Mouse (Mus musculus) midbrain, postnatal 0 days (tissue): ENCODE data around the gene Chac1. TPM values are rescaled to one million over a fixed set of nuclear protein-coding genes. Genes with fewer than 3 reads are reported as not detected.

Experiments used
- ATAC-seq: fragments of 200-750 bp; cut with Nextera tagmentation; 2 replicates; pipeline ENCODE4 v1.8.0; 2017; ENCODE audit warnings: moderate number of reproducible peaks, mild to moderate bottlenecking, moderate TSS enrichment, moderate library complexity; ENCODE audit not compliant: low FRiP score
- DNase-seq: peaks from one replicate; pipeline ENCODE4 v3.0.0-alpha.2; 2015; ENCODE audit warnings: low spot score
- H3K27ac ChIP-seq: fragments of 300-500 bp; sonication (generic); 2 replicates; pipeline ENCODE4 v1.5.1; 2014; ENCODE audit warnings: low read depth, mild to moderate bottlenecking, low read length, mixed read lengths
- H3K27me3 ChIP-seq: fragments of 300-500 bp; sonication (generic); 2 replicates; pipeline ENCODE4 v1.6.1; 2014; ENCODE audit warnings: low read length, control low read depth, mixed read lengths; ENCODE audit not compliant: insufficient read depth
- H3K36me3 ChIP-seq: fragments of 300-500 bp; sonication (generic); 2 replicates; pipeline ENCODE4 v1.6.1; 2014; ENCODE audit warnings: low read length, control low read depth, mixed read lengths; ENCODE audit not compliant: insufficient read depth
- H3K4me1 ChIP-seq: fragments of 300-500 bp; sonication (generic); 2 replicates; pipeline ENCODE4 v1.6.1; 2014; ENCODE audit warnings: mild to moderate bottlenecking, control low read depth, antibody characterized with exemption, low read length, mixed read lengths; ENCODE audit not compliant: insufficient read depth
- H3K4me2 ChIP-seq: fragments of 300-500 bp; sonication (generic); 2 replicates; pipeline ENCODE4 v1.6.1; 2014; ENCODE audit warnings: low read depth, mild to moderate bottlenecking, low read length, mixed read lengths; ENCODE audit not compliant: poor library complexity, severe bottlenecking
- H3K4me3 ChIP-seq: fragments of 300-500 bp; sonication (generic); 2 replicates; pipeline ENCODE4 v1.5.1; 2014; ENCODE audit warnings: low read depth, mild to moderate bottlenecking, low read length, moderate library complexity
- H3K9ac ChIP-seq: fragments of 300-500 bp; sonication (generic); replicated peaks from 2 replicates; pipeline ENCODE4 v1.6.1; 2014; ENCODE audit warnings: mild to moderate bottlenecking, low read length, moderate library complexity, mixed read lengths; ENCODE audit not compliant: poor library complexity, severe bottlenecking
- H3K9me3 ChIP-seq: fragments of 300-500 bp; sonication (generic); 2 replicates; pipeline ENCODE4 v1.6.1; 2016; ENCODE audit warnings: low read length, control low read depth
- CTCF ChIP-seq: IDR thresholded peaks from 2 replicates; pipeline ENCODE4 v1.5.1; 2016; ENCODE audit warnings: antibody characterized with exemption, mild to moderate bottlenecking
- WGBS: fragments of 180-500 bp; shearing (Covaris S2); extraction: QIAGEN DNeasy Blood & Tissue Kit; methylation state at CpG from one replicate; pipeline ENCODE4 v1.1.7; 2014; 5-methylcytosine and 5-hydroxymethylcytosine counted together
- polyA plus RNA-seq: library from polyadenylated mRNA; unstranded; fragments of >200 nt; fragmentation: Nextera tagmentation; extraction: Ambion mirVana; gene quantifications from 2 replicates; pipeline ENCODE4 v1.2.1, GENCODE M21; 2015
- total RNA-seq: library from RNA; depleted of rRNA; stranded (reverse); fragments of >200 nt; gene quantifications from 2 replicates; pipeline ENCODE4 v1.2.3, GENCODE M21; 2014

Chac1 gene
- total and polyA plus RNA-seq, 2 experiments from 2014 or later: 10.2 to 18.7 TPM

- Histone ChIP-seq H3K4me1 (peaks cover 19% of the 10 kb centered on the region), H3K9ac (no peak overlapping the region), H3K27me3 (peaks cover 62% of the 10 kb centered on the region), H3K27ac (no peak overlapping the region), H3K4me3 (peak overlapping the region; percentile 36), H3K36me3 (no peaks in the 10 kb centered on the region), H3K9me3 (no peaks in the 10 kb centered on the region), H3K4me2 (peak overlapping the region; percentile 72)
- ATAC-seq: no peak; the same call in 1 of the 2 replicates
- WGBS: 5% methylated on average over 39 of the region's 39 CpGs
- DNase-seq: peak; percentile 81
- TF ChIP-seq CTCF: no peak
Observed at GRCm38 (mm10) chr2:119322587-119323300, 28.3 kb upstream of the Chac1 start.

- no peak for DNase-seq
- H3K4me1 ChIP-seq: peaks cover 19% of the 10 kb centered on the region
- no peak overlapping the region for H3K4me3 ChIP-seq
- WGBS: 6% methylated on average over 32 of the region's 32 CpGs
- peaks cover 68% of the 10 kb centered on the region for H3K27me3 ChIP-seq
- H3K9me3 ChIP-seq: no peaks in the 10 kb centered on the region
- no peak for ATAC-seq
- H3K27ac ChIP-seq: no peak overlapping the region
- TF ChIP-seq CTCF: no peak
- no peaks in the 10 kb centered on the region for H3K36me3 ChIP-seq
- H3K4me2 ChIP-seq: peak overlapping the region; percentile 99
- no peak overlapping the region for H3K9ac ChIP-seq
Observed at GRCm38 (mm10) chr2:119323866-119324575, 27.0 kb upstream of the Chac1 start.

GRCm38 (mm10) chr2:119324576-119325318 is 26.3 kb upstream of the Chac1 start:
- WGBS: under 1% methylated on average over 32 of the region's 32 CpGs
- ATAC-seq: no peak
- TF ChIP-seq CTCF: no peak
- no peak for DNase-seq
- Histone ChIP-seq H3K9me3 (no peaks in the 10 kb centered on the region), H3K4me2 (peak overlapping the region; percentile 99), H3K4me1 (peaks cover 19% of the 10 kb centered on the region), H3K36me3 (no peaks in the 10 kb centered on the region), H3K4me3 (peak overlapping the region; percentile 44), H3K27ac (no peak overlapping the region), H3K9ac (0 out of 2 replicates have a peak overlapping the region, but pooled peaks have one; percentile 54), H3K27me3 (peaks cover 73% of the 10 kb centered on the region)

- Histone ChIP-seq H3K36me3 (peaks cover 2% of the 10 kb centered on the region; the same call in 1 of the 2 replicates), H3K9me3 (no peaks in the 10 kb centered on the region), H3K4me3 (peak within 1 kb of the TSS; percentile 44), H3K4me2 (peak within 1 kb of the TSS; percentile 99), H3K27me3 (peaks cover 73% of the 10 kb centered on the region), H3K27ac (no peak within 1 kb of the TSS), H3K4me1 (peaks cover 19% of the 10 kb centered on the region), H3K9ac (peak within 1 kb of the TSS; percentile 54)
- under 1% methylated on average over 32 of the region's 33 CpGs for WGBS
- DNase-seq (peak; percentile 27), ATAC-seq (no peak)
- no peak; the same call in 1 of the 2 replicates for TF ChIP-seq CTCF
Observed at GRCm38 (mm10) chr2:119325568-119326143, 25.4 kb upstream of the Chac1 start, which contains the start of gene Dll4. Dll4 (plus strand) TSS chr2:119325784.

DNA sequence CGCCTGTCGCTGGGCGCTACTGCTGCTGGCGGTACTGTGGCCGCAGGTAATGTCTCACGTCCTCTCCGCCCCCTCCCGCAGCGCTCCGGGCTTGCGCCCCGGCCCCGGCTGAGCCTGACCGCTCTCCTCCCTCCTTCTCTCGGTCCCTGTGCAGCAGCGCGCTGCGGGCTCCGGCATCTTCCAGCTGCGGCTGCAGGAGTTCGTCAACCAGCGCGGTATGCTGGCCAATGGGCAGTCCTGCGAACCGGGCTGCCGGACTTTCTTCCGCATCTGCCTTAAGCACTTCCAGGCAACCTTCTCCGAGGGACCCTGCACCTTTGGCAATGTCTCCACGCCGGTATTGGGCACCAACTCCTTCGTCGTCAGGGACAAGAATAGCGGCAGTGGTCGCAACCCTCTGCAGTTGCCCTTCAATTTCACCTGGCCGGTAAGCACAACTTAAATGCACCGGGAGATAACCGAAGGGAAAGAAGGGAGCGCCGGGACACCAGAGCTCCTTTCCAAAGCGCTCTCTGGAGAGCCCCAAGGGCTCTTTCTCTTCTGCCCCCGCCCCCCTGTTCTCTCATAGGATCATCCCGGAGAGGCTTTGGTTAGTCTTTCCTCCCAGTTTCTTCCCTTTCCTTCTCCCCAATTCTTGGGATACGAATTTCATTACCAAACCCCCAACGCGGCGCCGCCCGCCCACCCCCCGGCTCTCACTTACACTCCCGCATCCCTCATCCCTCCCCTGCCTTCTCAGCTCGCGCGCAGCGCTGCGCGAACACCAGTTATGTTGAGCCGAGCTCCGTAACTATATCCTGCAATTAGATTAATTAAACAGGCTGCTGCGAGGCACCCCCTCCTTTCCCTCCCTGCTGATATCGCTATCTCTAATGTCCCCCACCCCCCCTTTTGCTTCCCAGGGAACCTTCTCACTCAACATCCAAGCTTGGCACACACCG is 24.6 kb upstream of the Chac1 start:
- H3K27me3 ChIP-seq: peaks cover 73% of the 10 kb centered on the region
- peaks cover 3% of the 10 kb centered on the region; the same call in 1 of the 2 replicates for H3K36me3 ChIP-seq
- TF ChIP-seq CTCF: no peak
- H3K4me2 ChIP-seq: peak overlapping the region; percentile 99
- ATAC-seq: no peak
- H3K4me3 ChIP-seq: peak overlapping the region; percentile 44
- no peak overlapping the region for H3K27ac ChIP-seq
- peaks cover 19% of the 10 kb centered on the region for H3K4me1 ChIP-seq
- peak overlapping the region; percentile 54 for H3K9ac ChIP-seq
- DNase-seq: no peak
- H3K9me3 ChIP-seq: no peaks in the 10 kb centered on the region
- under 1% methylated on average over 59 of the region's 61 CpGs for WGBS
